Mouse (Mus musculus): ENCODE results near the gene Wdr95. TPM values are rescaled to one million over a fixed set of nuclear protein-coding genes. Genes with fewer than 3 reads are reported as not detected.
A peak's percentile ranks its signal among the peaks of the same experiment; 100 is the strongest.
"Not testable (repeated sequence)": the region's sequence is repeated elsewhere in the genome, so short reads cannot be mapped to it uniquely, and the experiment has no call there.

Wdr95 gene
- polyA plus RNA-seq, 1 experiment from 2014 or later, result 0.25 TPM

GRCm38 (mm10) chr5:149526467-149526951 is 2.0 kb upstream of the Wdr95 start:
- 37% methylated on average over 10 of the region's 10 CpGs for WGBS
- no peak for ATAC-seq (ENCODE audit: low read depth)
- Histone ChIP-seq H3K9me3 (ENCODE audit: control insufficient read depth, low read length) (no peaks in the 10 kb centered on the region), H3K36me3 (ENCODE audit: control insufficient read depth, insufficient read depth, low read length) (no peaks in the 10 kb centered on the region), H3K9ac (replicated peaks; ENCODE audit: low read depth, low read length) (no peak overlapping the region), H3K27ac (ENCODE audit: low read depth, low read length) (peak overlapping the region; percentile 30; the same call in 1 of the 2 replicates), H3K4me1 (ENCODE audit: control insufficient read depth, insufficient read depth, low read length) (peaks cover 36% of the 10 kb centered on the region), H3K4me3 (ENCODE audit: low read depth, low read length) (no peak overlapping the region), H3K27me3 (ENCODE audit: control insufficient read depth, insufficient read depth, low read length) (no peaks in the 10 kb centered on the region), H3K4me2 (ENCODE audit: low read depth, low read length) (no peak overlapping the region)

DNA sequence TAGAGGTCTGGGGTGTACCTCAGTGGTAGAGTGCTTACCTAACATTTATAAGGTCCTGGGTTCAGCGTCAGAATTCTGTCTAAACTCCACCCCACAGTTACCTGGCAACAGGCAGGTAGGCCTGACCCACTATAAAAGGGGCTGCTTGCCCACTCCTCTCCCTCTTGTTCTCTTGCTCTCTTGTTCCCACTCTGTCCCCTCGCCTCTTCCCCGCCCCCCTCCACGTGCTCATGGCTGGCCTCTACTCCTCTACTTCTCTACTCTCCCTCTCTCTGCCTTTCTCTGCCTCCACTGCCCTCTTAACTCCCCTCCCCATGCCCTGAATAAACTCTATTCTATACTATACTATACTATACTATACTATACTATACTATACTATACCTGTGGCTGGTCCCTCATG is 1.2 kb upstream of the Wdr95 start:
- H3K27me3 ChIP-seq (ENCODE audit: control insufficient read depth, insufficient read depth, low read length); ATAC-seq (ENCODE audit: low read depth); H3K4me3 ChIP-seq (ENCODE audit: low read depth, low read length); H3K9ac ChIP-seq (replicated peaks; ENCODE audit: low read depth, low read length); H3K36me3 ChIP-seq (ENCODE audit: control insufficient read depth, insufficient read depth, low read length); H3K9me3 ChIP-seq (ENCODE audit: control insufficient read depth, low read length); H3K4me2 ChIP-seq (ENCODE audit: low read depth, low read length): not testable (repeated sequence)
- 68% methylated on average over 4 of the region's 4 CpGs for WGBS
- Histone ChIP-seq H3K27ac (ENCODE audit: low read depth, low read length) (peak overlapping the region; percentile 30; the same call in 1 of the 2 replicates), H3K4me1 (ENCODE audit: control insufficient read depth, insufficient read depth, low read length) (peaks cover 36% of the 10 kb centered on the region)

GRCm38 (mm10) chr5:149533847-149534246 is 5.4 kb downstream of the Wdr95 start:
- H3K27me3 ChIP-seq (ENCODE audit: control insufficient read depth, insufficient read depth, low read length), result no peaks in the 10 kb centered on the region
- 89% methylated on average over 2 of the region's 2 CpGs for WGBS
- no peak overlapping the region for H3K4me2 ChIP-seq (ENCODE audit: low read depth, low read length)
- H3K4me1 ChIP-seq (ENCODE audit: control insufficient read depth, insufficient read depth, low read length), result peaks cover 19% of the 10 kb centered on the region
- no peak for ATAC-seq (ENCODE audit: low read depth)
- H3K36me3 ChIP-seq (ENCODE audit: control insufficient read depth, insufficient read depth, low read length), result no peaks in the 10 kb centered on the region
- H3K4me3 ChIP-seq (ENCODE audit: low read depth, low read length), result no peak overlapping the region
- no peak overlapping the region for H3K27ac ChIP-seq (ENCODE audit: low read depth, low read length)
- H3K9ac ChIP-seq (replicated peaks; ENCODE audit: low read depth, low read length), result no peak overlapping the region
- no peaks in the 10 kb centered on the region for H3K9me3 ChIP-seq (ENCODE audit: control insufficient read depth, low read length)

GRCm38 (mm10) chr5:149536005-149536404 is 7.5 kb downstream of the Wdr95 start:
- Histone ChIP-seq H3K27ac (ENCODE audit: low read depth, low read length) (no peak overlapping the region), H3K9me3 (ENCODE audit: control insufficient read depth, low read length) (no peaks in the 10 kb centered on the region), H3K4me3 (ENCODE audit: low read depth, low read length) (no peak overlapping the region), H3K27me3 (ENCODE audit: control insufficient read depth, insufficient read depth, low read length) (no peaks in the 10 kb centered on the region), H3K4me2 (ENCODE audit: low read depth, low read length) (no peak overlapping the region), H3K4me1 (ENCODE audit: control insufficient read depth, insufficient read depth, low read length) (peaks cover 17% of the 10 kb centered on the region; the same call in 1 of the 2 replicates), H3K36me3 (ENCODE audit: control insufficient read depth, insufficient read depth, low read length) (no peaks in the 10 kb centered on the region), H3K9ac (replicated peaks; ENCODE audit: low read depth, low read length) (no peak overlapping the region)
- WGBS, result 66% methylated on average over 9 of the region's 9 CpGs
- no peak for ATAC-seq (ENCODE audit: low read depth)

DNA sequence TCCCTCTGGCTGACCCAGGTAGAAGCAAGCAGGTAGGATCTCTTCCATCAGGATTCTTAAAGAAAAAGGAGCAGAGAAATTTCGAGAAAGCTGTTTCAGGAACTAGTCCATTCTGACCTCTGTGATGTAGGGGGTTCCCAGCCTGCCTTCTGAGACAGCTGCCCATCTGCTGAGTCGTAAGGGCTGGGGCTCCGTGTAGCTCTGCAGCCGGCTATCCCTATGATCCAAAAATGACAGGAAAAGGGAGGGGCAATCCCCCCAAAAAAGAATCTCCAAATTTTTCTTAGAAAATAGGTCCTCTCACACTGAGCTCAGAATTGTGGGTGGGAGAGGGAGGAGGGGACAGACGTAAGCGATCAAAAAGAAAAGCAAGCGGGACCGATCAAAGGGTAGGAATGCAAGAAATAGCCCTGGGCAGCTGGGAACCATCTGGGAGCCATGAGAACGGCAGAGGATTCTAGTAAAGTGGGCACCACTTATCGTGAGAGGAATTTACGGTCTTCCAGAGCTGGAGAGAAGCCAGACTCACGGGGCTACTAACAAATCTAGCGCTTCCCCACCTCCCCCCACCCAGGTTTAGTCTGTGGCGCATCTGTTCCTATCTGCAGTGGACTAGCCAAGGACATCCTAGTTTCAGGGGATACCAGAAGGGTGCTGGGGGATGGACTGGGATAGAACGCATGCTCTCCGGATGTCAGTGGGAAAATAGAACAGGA is 9.5 kb downstream of the Wdr95 start:
- Histone ChIP-seq H3K27ac (ENCODE audit: low read depth, low read length) (peak overlapping the region; percentile 23; the same call in 1 of the 2 replicates), H3K4me2 (ENCODE audit: low read depth, low read length) (peak overlapping the region; percentile 37), H3K27me3 (ENCODE audit: control insufficient read depth, insufficient read depth, low read length) (no peaks in the 10 kb centered on the region), H3K4me3 (ENCODE audit: low read depth, low read length) (no peak overlapping the region), H3K9me3 (ENCODE audit: control insufficient read depth, low read length) (no peaks in the 10 kb centered on the region), H3K4me1 (ENCODE audit: control insufficient read depth, insufficient read depth, low read length) (peaks cover 17% of the 10 kb centered on the region; the same call in 1 of the 2 replicates), H3K36me3 (ENCODE audit: control insufficient read depth, insufficient read depth, low read length) (no peaks in the 10 kb centered on the region), H3K9ac (replicated peaks; ENCODE audit: low read depth, low read length) (0 out of 2 replicates have a peak overlapping the region, but pooled peaks have one; percentile 34)
- 18% methylated on average over 16 of the region's 16 CpGs for WGBS
- ATAC-seq (ENCODE audit: low read depth), result peak; percentile 64

DNA sequence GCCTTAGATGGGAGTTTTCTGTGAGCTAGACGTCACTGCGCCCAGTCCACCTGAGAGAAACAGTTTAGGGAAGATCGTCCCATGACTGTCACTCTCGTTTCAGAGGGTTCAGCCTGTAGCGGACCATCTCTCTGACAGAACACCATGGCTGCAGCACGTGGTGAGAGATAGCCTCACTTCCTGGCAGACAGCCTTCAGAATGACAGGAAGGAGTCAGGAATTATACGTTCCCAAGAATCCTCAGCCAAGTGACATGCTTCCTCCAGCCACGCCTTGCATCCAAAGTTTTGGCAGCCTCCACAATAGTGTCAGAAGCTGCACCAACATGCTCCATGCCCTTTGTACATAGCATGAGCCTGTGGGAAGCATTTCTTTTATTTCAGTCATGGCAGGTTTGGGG is 10.1 kb downstream of the Wdr95 start:
- Histone ChIP-seq H3K9me3 (ENCODE audit: control insufficient read depth, low read length) (no peaks in the 10 kb centered on the region), H3K4me1 (ENCODE audit: control insufficient read depth, insufficient read depth, low read length) (peaks cover 17% of the 10 kb centered on the region; the same call in 1 of the 2 replicates), H3K27ac (ENCODE audit: low read depth, low read length) (peak overlapping the region; percentile 23; the same call in 1 of the 2 replicates), H3K36me3 (ENCODE audit: control insufficient read depth, insufficient read depth, low read length) (no peaks in the 10 kb centered on the region), H3K9ac (replicated peaks; ENCODE audit: low read depth, low read length) (0 out of 2 replicates have a peak overlapping the region, but pooled peaks have one; percentile 34), H3K4me2 (ENCODE audit: low read depth, low read length) (peak overlapping the region; percentile 37; the same call in 1 of the 2 replicates), H3K4me3 (ENCODE audit: low read depth, low read length) (no peak overlapping the region), H3K27me3 (ENCODE audit: control insufficient read depth, insufficient read depth, low read length) (no peaks in the 10 kb centered on the region)
- 58% methylated on average over 8 of the region's 8 CpGs for WGBS
- peak; percentile 32; the same call in 1 of the 2 replicates for ATAC-seq (ENCODE audit: low read depth)

GRCm38 (mm10) chr5:149539051-149539450 is 10.6 kb downstream of the Wdr95 start:
- H3K36me3 ChIP-seq (ENCODE audit: control insufficient read depth, insufficient read depth, low read length), result no peaks in the 10 kb centered on the region
- WGBS, result 86% methylated on average over 4 of the region's 4 CpGs
- H3K9ac ChIP-seq (replicated peaks; ENCODE audit: low read depth, low read length), result no peak overlapping the region
- no peak overlapping the region for H3K4me3 ChIP-seq (ENCODE audit: low read depth, low read length)
- H3K27ac ChIP-seq (ENCODE audit: low read depth, low read length), result no peak overlapping the region
- H3K4me2 ChIP-seq (ENCODE audit: low read depth, low read length), result no peak overlapping the region
- peaks cover 17% of the 10 kb centered on the region; the same call in 1 of the 2 replicates for H3K4me1 ChIP-seq (ENCODE audit: control insufficient read depth, insufficient read depth, low read length)
- H3K9me3 ChIP-seq (ENCODE audit: control insufficient read depth, low read length), result no peaks in the 10 kb centered on the region
- ATAC-seq (ENCODE audit: low read depth), result no peak
- no peaks in the 10 kb centered on the region for H3K27me3 ChIP-seq (ENCODE audit: control insufficient read depth, insufficient read depth, low read length)

GRCm38 (mm10) chr5:149551179-149551578 is 22.7 kb downstream of the Wdr95 start:
- no peaks in the 10 kb centered on the region for H3K9me3 ChIP-seq (ENCODE audit: control insufficient read depth, low read length)
- no peaks in the 10 kb centered on the region for H3K4me1 ChIP-seq (ENCODE audit: control insufficient read depth, insufficient read depth, low read length)
- no peak overlapping the region for H3K4me2 ChIP-seq (ENCODE audit: low read depth, low read length)
- no peak overlapping the region for H3K4me3 ChIP-seq (ENCODE audit: low read depth, low read length)
- H3K27ac ChIP-seq (ENCODE audit: low read depth, low read length), result no peak overlapping the region
- WGBS, result 72% methylated on average over 7 of the region's 10 CpGs
- no peak overlapping the region for H3K9ac ChIP-seq (replicated peaks; ENCODE audit: low read depth, low read length)
- H3K27me3 ChIP-seq (ENCODE audit: control insufficient read depth, insufficient read depth, low read length), result no peaks in the 10 kb centered on the region
- no peak for ATAC-seq (ENCODE audit: low read depth)
- H3K36me3 ChIP-seq (ENCODE audit: control insufficient read depth, insufficient read depth, low read length), result no peaks in the 10 kb centered on the region

DNA sequence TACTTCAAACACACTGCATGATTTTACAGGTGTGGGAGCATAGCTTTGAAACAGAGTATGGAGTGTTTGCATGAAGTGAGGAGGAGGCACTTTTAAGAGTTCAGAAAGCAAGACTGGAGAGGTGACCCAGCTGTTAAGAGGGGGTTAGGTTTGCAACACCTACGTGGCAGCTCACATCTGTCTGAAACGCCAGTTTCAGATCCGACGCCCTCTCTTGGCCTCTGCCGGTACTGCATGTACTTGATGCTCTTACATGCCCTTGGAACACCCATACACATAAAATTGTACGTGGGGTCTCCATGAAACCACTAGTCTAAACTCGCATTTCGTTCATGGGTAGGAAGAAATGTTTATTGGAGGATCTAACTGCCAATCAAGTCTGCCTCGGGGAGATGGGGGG is 24.3 kb downstream of the Wdr95 start:
- no peaks in the 10 kb centered on the region for H3K9me3 ChIP-seq (ENCODE audit: control insufficient read depth, low read length)
- no peaks in the 10 kb centered on the region for H3K4me1 ChIP-seq (ENCODE audit: control insufficient read depth, insufficient read depth, low read length)
- WGBS, result 50% methylated on average over 9 of the region's 9 CpGs
- H3K9ac ChIP-seq (replicated peaks; ENCODE audit: low read depth, low read length), result no peak overlapping the region
- ATAC-seq (ENCODE audit: low read depth), result no peak
- no peak overlapping the region for H3K27ac ChIP-seq (ENCODE audit: low read depth, low read length)
- no peaks in the 10 kb centered on the region for H3K36me3 ChIP-seq (ENCODE audit: control insufficient read depth, insufficient read depth, low read length)
- no peak overlapping the region for H3K4me3 ChIP-seq (ENCODE audit: low read depth, low read length)
- H3K4me2 ChIP-seq (ENCODE audit: low read depth, low read length), result no peak overlapping the region
- no peaks in the 10 kb centered on the region for H3K27me3 ChIP-seq (ENCODE audit: control insufficient read depth, insufficient read depth, low read length)

Data from neural tube, embryonic 14.5 days (tissue).